Mouse (Mus musculus) adrenal gland, postnatal 14 days (tissue): ENCODE data around the gene Cenpw. TPM values are rescaled to one million over a fixed set of nuclear protein-coding genes. Genes with fewer than 3 reads are reported as not detected.

Source experiments
- DNase-seq: peaks from one replicate; pipeline ENCODE4 v3.0.0; 2021; ENCODE audit warnings: mixed read lengths
- long read RNA-seq, 2 experiments: library from polyadenylated mRNA; stranded (forward); transcript quantifications; one replicate each; pipeline ENCODE4 v2.0.0; 2021
- total RNA-seq: library from RNA; stranded (reverse); gene quantifications from 2 replicates; pipeline ENCODE4 v1.2.3, GENCODE M21; 2021

The Cenpw gene
- total RNA-seq, result 3.3 and 3.6 TPM in 2 replicates
- long read RNA-seq, experiment 1, transcript Cenpw-201 (3 exons, 1,532 nt), result major isoform, 26 of 27 reads
- long read RNA-seq, experiment 1, partial matches to known transcripts, result 1 of 27 reads
- long read RNA-seq, experiment 1, other reads (novel, unspliced or antisense), result 0 of 27 reads
- long read RNA-seq, experiment 2, transcript Cenpw-201 (3 exons, 1,532 nt), result major isoform, 27 of 29 reads
- long read RNA-seq, experiment 2, partial matches to known transcripts, result 2 of 29 reads
- long read RNA-seq, experiment 2, other reads (novel, unspliced or antisense), result 0 of 29 reads

- DNase-seq, result peak; percentile 95
Measured at GRCm38 (mm10) chr10:30199916-30200826, at the start of gene Cenpw. Cenpw (minus strand) TSS chr10:30200560.

DNA sequence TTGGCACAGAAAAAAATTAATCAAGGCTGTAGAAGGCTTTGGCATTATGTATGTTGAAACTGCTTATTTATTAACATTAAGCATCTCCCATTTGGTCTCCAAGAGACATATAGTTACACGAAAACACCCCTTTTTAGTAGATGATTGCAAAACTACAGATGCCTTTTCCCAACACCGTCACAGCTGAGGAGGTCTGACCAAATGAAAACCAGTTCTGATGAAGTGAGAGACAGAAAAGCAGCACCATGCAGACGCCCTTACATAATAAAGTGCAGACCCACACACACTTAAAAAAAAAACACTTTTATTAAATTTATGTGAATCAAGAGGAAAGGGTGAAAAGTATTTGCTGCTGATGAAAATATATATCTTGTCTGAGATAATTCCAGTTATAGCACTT is 49.3 kb upstream of the Cenpw start:
- DNase-seq, result no peak

DNA sequence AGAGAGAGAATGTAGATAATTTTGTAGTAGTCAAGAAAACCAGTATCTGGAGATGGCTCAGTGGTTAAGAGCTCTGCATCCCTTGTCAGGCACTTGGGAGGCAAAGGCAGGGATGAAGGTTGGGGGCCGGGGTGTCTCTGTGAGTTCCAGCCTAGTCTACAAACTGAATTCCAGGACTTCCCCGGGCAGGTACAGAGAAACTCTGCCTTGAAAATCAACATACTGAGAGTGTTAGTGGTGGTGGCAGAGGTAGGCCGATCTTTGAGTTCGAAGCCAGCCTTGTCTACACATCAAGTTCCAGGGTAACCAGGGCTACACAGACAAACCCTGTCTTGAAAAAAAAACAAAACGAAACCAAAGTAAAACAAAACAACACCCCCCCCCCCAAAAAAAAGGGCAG is 859 bp downstream of the Cenpw start:
- peak; percentile 4 for DNase-seq

DNA sequence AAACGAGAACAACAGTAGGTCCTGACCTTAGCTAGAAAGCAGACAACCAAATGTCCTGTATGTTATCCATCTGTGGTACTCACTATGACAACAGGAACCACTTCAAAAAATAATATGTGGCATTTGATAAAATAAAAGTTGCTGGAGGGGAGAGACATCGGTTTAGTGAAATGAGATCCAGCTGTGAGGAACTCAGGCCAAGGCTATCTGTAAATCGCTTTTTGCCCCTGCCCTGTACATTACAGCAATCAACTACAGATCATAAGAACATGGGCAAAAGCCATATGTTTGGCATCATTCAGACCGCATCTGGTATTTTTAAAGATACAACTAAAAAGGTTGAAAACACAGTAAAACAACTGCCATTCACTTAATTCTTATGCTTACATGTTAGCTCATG is 32.7 kb downstream of the Cenpw start:
- DNase-seq, result no peak
